Mouse (Mus musculus) WW6 (cell line): ENCODE results near the gene Dnajc6.
A peak's percentile ranks its signal among the peaks of the same experiment; 100 is the strongest.

Experiments used
- DNase-seq: peaks from one replicate; pipeline ENCODE4 v3.0.0-alpha.2; 2013; ENCODE audit warnings: low read depth, low spot score

Gene Dnajc6

DNA sequence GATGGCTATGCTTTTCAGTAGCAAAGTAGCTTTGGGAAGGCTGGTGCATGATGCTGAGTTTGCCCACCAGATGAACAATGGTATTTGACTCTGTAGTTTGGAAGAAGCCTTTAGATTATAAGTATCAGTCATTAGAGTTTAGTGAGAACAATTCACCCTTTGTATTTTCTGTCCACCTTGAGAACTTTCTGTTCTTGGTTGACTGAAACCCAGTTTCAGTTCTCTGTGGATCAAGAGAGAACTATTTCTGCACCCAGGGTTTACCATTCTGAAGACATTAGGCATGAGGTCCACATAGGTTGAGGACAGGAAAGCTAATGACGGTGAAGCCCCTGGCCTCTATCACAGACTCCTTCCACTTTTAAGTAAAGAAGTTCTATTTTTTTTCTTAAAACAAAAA, 141.0 kb downstream of the Dnajc6 start:
- no peak for DNase-seq

DNA sequence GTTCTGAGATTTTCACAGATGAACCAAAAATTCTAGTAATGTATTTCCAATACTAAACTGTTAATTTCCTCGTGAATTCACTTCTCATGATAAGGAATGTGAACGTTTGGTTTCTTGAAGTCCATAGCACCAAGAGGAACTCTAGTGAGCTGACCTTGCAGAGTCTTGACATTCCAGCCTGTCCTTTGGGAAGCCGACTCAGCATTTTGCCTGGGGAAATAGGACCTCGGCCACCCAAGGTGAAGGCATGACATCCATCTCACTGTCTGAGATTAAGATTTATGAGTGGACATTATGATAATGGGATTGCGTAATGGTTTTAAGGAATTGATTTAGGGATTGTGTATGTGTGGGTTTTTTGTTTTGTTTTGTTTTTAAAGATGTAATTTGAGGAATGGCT, 144.2 kb downstream of the Dnajc6 start:
- DNase-seq: no peak

DNA sequence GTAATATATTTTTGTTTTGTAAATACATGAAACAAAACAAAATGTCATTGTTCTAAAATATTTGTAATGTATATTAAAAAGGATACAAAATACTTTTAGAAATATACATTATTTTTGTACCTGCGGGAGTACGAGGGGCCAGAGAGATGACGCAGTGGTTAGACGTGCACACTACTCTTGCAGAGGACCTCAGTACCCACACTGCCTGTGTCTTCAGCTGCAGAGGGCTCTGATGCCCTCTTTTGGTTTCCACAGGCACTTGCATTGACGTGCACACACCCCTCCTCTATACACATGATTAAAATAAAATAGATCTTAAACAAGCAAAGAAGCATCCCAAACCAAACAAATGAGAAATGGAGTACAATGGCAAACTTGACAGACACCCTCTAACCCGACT, 146.3 kb downstream of the Dnajc6 start:
- DNase-seq: no peak

DNA sequence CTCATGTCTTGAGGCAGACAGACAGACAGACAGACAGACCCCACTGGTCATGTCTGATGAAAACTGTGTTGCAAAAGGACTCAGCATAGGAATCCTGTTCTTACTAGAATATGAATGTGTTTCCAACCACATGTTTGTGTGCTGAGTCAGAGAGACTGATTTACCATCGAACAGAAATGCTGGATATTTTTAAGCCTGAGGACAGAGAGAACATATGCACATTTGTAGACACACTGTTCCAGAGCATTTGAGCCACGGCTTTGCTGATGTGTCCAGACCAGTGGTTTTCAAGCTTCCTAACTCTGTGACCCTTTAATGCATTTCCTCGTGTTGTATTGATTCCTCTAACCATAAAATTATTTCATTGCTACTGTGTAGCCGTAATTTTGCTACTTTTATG, 146.8 kb downstream of the Dnajc6 start:
- no peak for DNase-seq

DNA sequence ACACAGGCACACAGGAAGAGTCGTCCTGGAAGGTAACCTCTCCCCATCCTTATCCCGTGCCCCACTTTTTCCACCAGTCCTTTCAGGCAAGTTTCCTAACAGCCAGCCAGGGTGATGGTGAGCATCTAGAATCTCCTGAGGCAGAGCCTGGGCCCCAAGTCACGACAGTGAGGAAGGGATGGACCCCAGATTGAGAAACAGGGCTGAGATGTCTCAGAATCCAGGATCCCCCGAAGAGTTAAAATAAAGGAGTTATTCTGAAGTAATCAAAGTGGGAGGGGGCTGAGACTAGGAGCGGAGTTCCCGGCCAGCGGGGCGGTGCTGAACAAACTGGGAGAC, 150.4 kb downstream of the Dnajc6 start:
- no peak for DNase-seq

DNA sequence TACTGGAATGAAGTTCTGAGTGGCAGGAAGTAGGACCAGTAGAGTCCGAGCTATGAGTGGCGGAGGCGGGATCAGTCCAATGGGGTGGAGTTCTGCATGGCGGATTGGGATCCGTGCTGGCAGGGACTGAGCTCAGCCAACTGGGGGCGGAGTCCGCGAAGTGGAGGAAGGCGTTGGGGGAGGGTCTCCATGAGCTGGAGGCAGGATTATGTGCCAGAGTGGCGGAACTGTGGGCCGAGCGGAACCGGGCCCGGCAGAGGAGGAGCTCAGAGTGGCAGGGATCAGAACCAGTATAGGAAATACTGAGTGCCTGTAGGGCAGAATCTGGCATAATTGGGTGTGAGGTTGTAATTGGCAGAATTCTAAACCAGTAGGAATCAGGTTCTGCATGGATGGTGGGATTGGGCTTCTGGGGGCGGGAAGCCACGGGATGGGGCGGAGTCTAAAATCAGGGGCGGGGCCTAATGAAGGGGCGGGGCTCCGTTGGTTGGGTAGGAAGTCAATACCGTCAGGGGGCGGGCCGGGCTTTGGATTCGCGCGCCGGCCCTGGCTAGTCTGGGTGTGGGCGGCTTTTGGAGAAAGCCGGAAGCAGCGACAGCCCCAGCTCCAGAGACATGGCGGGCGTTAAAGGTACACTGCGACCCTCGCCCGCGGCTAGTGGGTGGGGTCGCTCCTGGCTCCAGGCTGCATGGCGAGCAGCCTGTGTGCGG, 150.9 kb downstream of the Dnajc6 start, which contains the start of gene Leprot:
Gene Leprot, plus strand, starts transcription at position 523 of the 710 bp plus-strand sequence.
- peak; percentile 93 for DNase-seq

DNA sequence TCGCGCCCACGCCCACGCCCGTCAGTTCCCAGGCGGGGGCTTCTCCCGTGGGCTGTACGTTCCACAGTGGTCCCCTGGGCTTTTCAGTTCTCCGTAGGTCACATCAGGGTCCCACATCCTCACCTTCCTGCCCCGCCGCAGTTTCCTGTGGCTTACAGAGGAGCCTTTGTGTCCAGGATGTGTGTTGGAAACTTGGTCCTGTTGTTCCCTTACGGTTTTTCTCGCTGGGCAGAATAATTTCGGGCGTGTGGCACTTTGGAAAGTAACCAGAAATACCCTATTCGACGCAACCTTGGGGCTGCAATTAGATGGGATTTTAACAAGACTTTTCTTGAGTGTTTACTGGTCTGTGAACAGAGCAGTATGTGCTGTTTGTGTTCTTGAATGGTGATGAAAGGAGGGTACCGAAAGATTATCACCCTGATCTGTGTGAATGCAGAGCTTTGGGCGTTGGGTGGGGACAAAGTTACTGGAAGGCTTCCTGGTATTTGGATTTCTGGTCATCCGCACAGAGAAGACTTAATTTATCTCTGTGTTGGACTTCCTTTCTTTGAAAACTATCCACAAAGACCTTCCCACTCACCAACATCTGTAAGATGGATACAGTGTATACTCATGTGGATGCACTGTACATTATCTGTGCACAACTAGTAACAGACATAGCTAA, 151.7 kb downstream of the Dnajc6 start:
- DNase-seq: no peak

DNA sequence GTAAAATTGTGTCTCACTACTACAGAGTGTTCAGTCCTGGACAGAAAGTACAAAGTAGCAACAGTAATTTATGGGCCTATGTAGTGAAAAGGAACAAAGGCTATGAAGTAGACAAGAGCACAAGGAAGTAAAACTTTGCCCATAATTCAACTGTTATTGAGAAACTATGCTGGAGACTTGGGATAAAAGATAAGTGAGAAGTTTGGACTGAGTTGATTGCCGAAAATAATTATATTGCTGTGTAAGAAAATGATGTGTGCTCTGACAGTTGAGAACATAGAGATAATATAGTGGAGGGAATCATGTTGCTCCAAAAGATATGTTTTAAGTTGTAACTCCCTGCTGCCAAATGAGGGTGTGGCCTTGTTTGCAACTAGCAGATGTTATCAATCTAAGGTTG, 152.3 kb downstream of the Dnajc6 start:
- no peak for DNase-seq

DNA sequence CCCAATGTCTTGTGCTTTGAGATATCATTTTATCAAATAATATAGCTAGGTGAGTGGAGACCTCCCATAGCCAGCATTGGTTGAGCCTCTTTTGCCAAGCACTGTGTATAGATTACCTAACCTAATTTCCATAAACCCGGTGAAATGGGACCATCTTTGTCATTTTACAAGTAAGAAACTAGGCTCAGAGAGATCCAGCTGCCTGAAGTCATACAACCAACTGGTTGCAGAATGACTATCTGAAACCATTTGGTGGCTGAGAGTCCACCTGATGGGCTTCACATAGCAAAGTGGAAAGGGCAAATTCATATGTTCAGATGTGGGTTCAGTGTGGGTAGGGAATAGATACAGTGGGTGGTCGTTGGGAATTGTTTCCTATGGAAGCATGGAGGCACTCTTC, 154.5 kb downstream of the Dnajc6 start:
- no peak for DNase-seq

DNA sequence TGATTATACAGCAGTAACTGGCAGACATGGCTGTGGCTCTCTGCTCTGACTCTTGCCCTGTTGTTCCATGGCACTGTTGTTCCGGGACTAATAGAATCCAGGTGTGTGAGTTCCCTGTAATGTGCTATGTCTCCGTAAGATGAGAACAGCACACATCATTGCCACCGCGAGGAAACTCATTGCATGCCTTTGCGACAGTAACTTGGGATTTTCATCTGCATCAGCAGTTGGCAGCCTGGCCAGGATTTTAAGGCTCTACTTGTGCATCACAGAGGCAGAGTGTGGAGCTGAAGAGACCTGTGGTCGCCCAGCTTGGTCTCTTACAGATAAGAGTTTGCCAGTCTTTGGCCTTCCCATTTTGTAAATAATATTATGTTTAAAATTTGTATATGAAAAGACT, 157.8 kb downstream of the Dnajc6 start:
- no peak for DNase-seq

DNA sequence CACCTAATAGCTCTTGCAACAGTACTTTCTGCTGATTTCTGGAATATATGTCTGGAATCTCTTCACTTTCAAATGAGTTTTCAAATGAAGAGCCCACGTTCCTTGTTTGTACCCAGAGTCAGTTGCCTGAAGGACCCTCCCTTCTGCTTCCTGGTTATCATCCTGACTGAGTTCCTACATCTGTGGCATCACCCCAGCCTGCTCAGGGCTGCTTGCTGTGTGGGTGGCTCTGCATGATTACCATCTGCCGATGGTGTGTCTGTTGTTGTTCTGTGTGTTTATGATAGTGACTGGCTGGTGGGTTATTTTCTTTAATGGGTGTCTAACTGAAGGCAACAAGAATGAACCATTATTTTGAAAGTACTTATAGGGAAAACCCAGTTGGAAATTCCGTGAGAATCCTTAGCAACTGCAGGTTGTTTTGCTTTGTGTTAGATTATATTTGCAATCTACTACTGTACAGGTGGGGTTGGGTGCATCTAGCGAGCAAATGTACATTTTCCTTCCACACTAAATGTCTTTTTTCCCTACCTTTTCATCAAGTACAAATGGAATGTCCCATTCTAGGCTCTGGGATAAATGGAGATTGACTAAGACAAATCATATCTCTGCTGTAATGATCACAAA, 158.5 kb downstream of the Dnajc6 start:
- DNase-seq: no peak

DNA sequence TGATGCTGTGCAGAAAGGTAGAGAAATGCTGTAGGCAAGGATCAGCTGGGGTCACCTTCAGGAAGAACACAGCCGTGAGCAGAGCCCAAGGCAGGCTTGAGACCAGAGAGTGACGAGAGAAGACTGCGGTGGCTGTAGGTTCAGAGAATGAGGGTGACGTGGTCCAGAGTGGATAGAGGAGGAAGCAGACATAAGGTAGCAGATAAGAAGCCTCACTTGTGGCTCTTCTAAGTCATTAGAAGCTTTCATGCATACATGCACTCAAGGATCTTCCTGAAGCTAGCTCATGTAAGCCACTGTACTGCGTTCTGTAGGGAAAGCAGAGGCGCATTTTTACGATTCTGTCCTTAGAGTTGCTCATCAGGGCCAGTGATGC, 159.0 kb downstream of the Dnajc6 start:
- DNase-seq: no peak

DNA sequence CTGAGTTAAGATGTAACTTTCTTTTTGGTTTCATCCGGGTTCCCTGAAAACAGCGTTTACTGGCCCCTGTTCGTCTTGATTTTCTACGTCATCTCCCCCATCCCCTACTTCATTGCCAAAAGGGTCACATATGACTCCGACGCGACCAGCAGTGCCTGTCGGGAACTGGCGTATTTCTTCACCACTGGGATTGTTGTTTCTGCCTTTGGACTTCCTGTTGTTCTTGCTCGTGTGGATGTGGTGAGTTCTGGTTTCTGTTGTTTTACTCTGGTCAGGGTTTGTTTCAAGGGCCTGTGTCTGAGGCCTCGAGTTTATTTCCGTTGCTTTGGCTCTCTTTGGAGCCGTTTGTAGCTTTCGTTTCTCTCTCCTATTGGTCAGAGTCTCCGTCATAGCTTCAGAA, 159.6 kb downstream of the Dnajc6 start:
- DNase-seq: no peak

DNA sequence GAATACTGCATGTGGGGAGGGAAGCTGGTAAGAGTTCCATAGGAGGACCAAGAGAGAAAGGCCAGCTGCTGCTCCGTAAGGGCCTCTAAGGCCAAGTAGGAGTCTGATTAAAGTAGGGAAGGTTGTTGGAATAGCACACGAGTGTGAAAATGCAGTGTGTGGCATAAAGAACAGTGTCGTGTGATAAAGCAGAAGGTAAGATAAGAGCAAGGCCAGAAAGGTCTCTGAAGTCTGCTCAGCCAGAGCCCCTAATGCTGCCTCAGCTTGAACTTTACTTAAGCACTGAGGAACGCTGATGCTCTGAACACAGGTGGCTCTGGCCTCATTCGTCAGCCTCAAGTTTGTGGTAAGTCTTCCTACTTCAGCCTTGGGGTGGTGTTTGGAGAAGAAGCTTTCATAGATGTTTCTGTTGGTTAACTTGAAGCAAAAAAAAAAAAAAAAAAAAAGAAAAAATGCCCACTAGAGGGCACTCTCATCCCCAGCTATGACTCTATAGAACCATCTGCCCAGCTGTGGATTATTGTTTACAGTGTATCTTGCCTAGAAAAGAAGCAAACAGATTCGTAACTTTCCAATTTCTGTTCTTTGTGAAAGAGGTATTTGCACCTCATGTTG, 160.6 kb downstream of the Dnajc6 start:
- no peak for DNase-seq

DNA sequence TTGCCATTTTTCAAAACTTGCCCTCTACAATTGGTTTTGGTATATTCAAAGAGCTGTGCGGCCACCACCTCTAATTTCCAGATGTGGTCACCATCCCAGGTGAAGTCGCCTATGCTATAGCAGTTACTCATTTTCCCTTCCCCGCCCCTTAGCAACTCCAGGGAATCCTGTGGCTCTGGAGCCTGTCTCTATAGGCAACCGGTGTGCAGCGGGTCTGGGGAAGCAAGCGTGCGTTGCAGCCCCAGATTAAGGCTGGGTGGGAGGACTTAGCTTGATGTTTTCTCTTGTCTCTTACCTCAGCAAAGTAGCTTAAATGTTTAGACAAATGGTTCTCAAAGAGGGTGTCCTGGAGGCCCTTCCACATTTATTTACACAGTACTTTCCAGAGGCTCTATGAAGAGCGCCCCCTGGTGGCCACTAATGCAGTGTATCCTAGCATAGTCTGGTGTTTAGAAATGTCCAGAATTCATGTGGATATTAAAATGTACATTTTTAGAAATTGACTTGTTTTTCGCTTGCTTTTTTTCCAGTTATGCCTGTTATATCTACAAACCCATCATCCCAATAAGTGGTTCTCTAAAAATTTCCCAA, 167.8 kb downstream of the Dnajc6 start:
- no peak for DNase-seq

DNA sequence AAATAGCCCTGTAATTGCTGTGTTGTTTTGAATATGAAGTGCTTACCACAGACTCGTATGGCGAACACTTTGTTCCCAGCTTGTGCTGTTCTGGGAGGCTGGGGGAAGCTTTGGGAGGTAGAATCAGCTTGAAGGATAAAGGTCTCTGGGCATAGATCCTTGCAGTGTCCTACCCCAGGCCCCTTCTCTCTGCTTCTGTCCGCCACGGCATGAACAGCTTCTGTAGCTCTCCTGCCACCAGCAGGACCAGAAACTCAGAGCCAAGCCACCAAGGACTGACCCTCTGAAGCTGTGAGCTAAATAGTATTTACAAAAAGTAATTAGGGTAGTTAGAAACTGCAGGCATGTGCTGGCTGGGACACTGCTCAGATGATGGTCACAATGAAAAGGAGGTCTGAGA, 168.3 kb downstream of the Dnajc6 start:
- no peak for DNase-seq

DNA sequence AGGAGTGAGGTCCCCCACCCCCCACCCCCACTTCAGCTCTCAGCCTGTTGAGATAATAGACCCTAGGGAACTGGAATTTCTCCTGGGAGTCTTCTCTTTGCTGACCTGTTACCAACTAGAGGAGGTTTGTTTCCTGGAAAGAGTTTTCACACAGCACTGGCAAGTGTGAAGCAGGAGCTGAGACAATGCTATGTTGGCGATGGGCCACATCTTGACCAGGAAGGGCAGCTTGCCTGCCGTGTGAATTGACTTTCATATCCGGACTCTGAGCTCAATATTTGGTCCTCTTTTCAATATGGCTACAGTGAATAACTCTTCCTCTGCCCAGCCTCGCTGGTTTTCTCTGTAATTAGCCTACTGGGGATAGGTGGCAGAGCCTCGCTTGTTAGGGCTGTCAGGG, 172.7 kb downstream of the Dnajc6 start:
- no peak for DNase-seq

DNA sequence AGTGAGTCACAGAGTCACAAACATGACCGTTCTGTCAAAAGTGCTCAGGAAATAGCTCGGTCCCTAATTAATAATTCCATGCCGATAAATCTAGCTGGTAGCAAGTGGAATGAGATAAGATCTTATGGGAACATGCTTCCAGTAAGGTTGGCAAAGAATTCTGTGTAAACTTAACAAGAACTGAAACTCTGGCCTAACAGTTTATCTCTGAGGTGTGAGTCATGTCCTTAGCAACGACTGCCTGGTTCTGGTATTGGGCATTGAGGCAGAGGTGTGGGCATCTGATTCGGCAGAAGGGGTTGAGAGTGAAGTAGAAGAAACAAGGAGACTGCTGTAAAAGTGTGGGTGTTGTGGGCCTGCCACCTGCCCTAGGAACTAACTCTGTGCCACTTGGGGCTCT, 173.4 kb downstream of the Dnajc6 start:
- DNase-seq: no peak

DNA sequence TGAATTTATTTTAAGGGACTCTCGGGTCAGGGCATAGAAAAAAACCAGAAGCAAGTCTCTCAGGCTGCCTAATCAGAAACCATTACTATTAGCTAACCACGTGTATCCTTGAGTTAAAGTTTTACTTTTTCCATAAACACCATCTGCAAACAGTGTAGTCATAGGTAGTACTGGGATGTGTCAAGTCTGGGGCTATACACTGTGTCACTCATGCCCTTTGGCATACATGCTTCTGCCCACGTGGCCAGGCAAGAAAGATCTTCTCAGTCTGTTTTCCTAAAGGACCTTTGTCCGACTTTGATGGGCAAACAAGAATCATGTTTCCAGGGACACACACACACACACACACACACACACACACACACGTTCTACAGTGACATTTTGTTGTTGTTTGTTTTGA, 178.3 kb downstream of the Dnajc6 start:
- no peak for DNase-seq

DNA sequence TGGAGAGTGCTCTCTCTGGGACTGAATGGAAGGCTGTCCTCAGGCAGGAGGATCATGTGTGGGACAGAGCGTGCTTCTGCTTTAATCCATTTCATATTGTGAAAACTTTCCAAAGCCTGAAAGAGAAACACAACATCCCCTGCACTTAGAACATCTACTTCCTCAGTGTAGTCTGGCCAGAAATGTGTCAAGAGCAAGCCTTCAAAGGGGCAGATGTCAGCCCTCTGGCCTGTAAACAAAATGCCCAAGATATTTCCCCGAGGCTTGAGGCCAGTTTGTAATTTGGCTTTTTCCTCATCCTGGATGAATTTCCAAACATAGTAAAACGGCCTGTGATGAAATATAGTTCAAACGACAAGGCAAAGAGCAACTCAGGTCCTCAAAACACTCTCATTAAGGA, 179.3 kb downstream of the Dnajc6 start:
- DNase-seq: no peak

DNA sequence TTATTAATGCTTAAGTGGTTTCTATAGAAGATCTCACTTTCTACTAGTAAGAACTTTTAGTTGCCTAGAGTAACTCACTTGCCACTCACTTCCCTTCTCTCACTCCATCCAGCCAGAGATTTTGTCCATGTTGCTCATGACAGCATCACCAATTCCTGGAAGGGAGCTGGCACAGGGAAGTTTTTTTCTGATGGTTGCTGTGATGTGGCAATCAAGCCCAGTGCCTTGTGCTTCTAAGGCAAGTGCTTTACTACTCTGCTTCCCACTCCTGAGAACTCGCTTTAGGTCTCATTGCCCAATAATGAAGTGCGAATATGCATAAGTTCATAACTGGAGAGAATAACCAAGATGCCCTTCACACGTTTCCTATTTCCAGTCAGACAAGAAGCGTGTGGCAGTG, 186.2 kb downstream of the Dnajc6 start:
- no peak for DNase-seq

DNA sequence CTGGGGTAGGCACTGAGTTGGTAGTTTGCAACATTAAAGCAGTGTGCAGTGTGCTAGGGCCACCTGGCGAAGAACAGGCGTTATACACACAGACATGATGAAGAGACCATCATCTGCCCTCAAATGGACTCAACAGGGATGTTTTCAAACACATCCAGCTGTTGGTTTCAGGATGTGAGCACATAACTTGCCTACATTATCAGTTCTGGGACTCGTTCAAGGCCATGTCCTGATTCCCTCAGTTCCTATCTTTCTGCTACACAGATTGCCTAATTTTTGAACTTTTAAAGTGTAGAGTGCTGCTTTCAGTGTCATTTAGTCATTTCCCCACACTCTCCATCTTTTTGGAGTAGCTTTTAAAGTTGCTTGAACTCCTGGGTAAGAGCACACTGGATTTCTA, 186.6 kb downstream of the Dnajc6 start:
- DNase-seq: no peak
